Comparison of ENCODE assay signal across 8 mouse cellular contexts in genomic region chr7:4915007-4915665, GRCm38 (mm10). TPM values are rescaled to one million over a fixed set of nuclear protein-coding genes. Genes with fewer than 3 reads are reported as not detected.
DNase-seq lines count a peak whose midpoint lies in the region; ATAC-seq and TF ChIP-seq lines count a peak whose summit lies in the region.

Gene Zfp628 (plus strand): TSS chr7:4915217.

- H3K36me3 ChIP-seq in hindbrain, embryonic 10.5 days = peaks cover 30% of the 10 kb centered on the region
- peaks cover 18% of the 10 kb centered on the region for H3K36me3 ChIP-seq in lung, postnatal 0 days (ENCODE audit: insufficient read depth, low read length)

- no peaks in the 10 kb centered on the region for H3K27me3 ChIP-seq in hindbrain, embryonic 10.5 days (ENCODE audit: insufficient read depth, poor library complexity, severe bottlenecking)
- H3K27me3 ChIP-seq in lung, postnatal 0 days (replicated peaks; ENCODE audit: insufficient read depth, low read length) = no peaks in the 10 kb centered on the region

- H3K9me3 ChIP-seq in hindbrain, embryonic 10.5 days = 0 out of 2 replicates have a peak, but pooled peaks cover 3% of the 10 kb centered on the region
- no peaks in the 10 kb centered on the region for H3K9me3 ChIP-seq in lung, postnatal 0 days (ENCODE audit: low read length)

- H3K4me2 ChIP-seq in lung, postnatal 0 days (replicated peaks; ENCODE audit: low read depth, low read length) = peak within 1 kb of the TSS; percentile 70

- ATAC-seq in frontal cortex, adult (ENCODE audit: low TSS enrichment) = peak; percentile 87
- ATAC-seq in lung, postnatal 0 days = peak; percentile 92

- peaks cover 17% of the 10 kb centered on the region for H3K4me1 ChIP-seq in hindbrain, embryonic 10.5 days (replicated peaks)
- peaks cover 4% of the 10 kb centered on the region; the same call in 1 of the 2 replicates for H3K4me1 ChIP-seq in lung, postnatal 0 days (ENCODE audit: insufficient read depth, low read depth, low read length)

- peak; percentile 38; the same call in 1 of the 2 replicates for TF ChIP-seq EP300 in lung, postnatal 0 days (IDR thresholded peaks at IDR 0.05)

- TF ChIP-seq CTCF in lung, postnatal 0 days (IDR thresholded peaks at IDR 0.05) = 0 out of 2 replicates have a peak, but pooled peaks have one; percentile 0

- peak within 1 kb of the TSS; percentile 100 for H3K27ac ChIP-seq in hindbrain, embryonic 10.5 days
- H3K27ac ChIP-seq in lung, postnatal 0 days (ENCODE audit: low read length) = peak within 1 kb of the TSS; percentile 96

- WGBS in hindbrain, embryonic 10.5 days = under 1% methylated on average over 56 of the region's 56 CpGs
- WGBS in lung, postnatal 0 days = under 1% methylated on average over 42 of the region's 56 CpGs

- DNase-seq in MN1 (ENCODE audit: low spot score) = peak; percentile 94
- peak; percentile 97 for DNase-seq in cerebellum, adult 9-10 months
- DNase-seq in hindbrain, embryonic 10.5 days (ENCODE audit: low spot score) = peak; percentile 94
- peak; percentile 93 for DNase-seq in layer of hippocampus, adult 9-11 months
- DNase-seq in lung, postnatal 0 days (ENCODE audit: low spot score) = peak; percentile 96
- DNase-seq in ovary, postnatal 14 days (ENCODE audit: low spot score) = peak; percentile 95
- peak; percentile 96 for DNase-seq in thymus, postnatal 14 days

- peak within 1 kb of the TSS; percentile 80 for H3K9ac ChIP-seq in lung, postnatal 0 days (replicated peaks; ENCODE audit: low read depth)

- peak within 1 kb of the TSS; percentile 81 for H3K4me3 ChIP-seq in hindbrain, embryonic 10.5 days
- H3K4me3 ChIP-seq in lung, postnatal 0 days (ENCODE audit: low read depth, low read length) = peak within 1 kb of the TSS; percentile 73

RNA-seq across cellular contexts. Expression of gene Zfp628, which starts in this region (rescaled TPM):
- 5.3 and 6.5 TPM in 2 replicates for polyA plus RNA-seq in hindbrain, embryonic 10.5 days (2016; fragmentation: Nextera tagmentation; extraction: Ambion mirVana)
- polyA plus RNA-seq in lung, postnatal 0 days (2015; fragmentation: Nextera tagmentation; extraction: Ambion mirVana) = 2.7 TPM in 2 replicates

Comparison
In these comparisons a context has a peak if more than half of its experiments do, and no peak if none do; other contexts are left out.
1. Peak in every context shown above with its lines: DNase-seq, ATAC-seq, H3K4me3 ChIP-seq and H3K27ac ChIP-seq.